Mouse (Mus musculus) spleen, postnatal 36 days (tissue): ENCODE measurements around the gene Gm20388.
A peak's percentile ranks its signal among the peaks of the same experiment; 100 is the strongest.

Experiments
- DNase-seq, 2 experiments: peaks; one replicate each; pipeline ENCODE4 v3.0.0; 2022; ENCODE audit warnings: low spot score in 2 of 2, mixed read lengths in 1 of 2

The Gm20388 gene

GRCm38 (mm10) chr8:122198378-122199025 is 2287.9 kb downstream of the Gm20388 start:
- DNase-seq: no peak

DNA sequence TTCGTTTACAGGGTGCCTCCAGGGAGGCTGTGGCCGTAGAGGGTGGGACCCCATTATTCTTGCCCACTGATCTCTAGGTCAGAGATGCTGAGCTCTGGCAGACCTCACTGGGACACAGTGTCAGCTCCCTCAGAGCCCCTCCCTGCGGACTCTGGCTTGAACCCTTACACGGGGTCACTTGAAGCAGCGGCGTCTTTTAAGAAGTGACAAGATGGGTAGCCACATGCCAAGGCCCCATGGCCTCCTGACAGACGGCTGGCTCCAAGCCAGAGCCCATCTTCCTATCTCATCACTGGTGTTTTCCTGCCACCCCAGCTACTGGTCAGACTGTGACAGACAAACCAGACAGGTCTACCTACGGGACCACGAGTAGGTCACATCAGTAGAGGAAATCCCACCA is 2288.6 kb downstream of the Gm20388 start:
- no peak for DNase-seq

DNA sequence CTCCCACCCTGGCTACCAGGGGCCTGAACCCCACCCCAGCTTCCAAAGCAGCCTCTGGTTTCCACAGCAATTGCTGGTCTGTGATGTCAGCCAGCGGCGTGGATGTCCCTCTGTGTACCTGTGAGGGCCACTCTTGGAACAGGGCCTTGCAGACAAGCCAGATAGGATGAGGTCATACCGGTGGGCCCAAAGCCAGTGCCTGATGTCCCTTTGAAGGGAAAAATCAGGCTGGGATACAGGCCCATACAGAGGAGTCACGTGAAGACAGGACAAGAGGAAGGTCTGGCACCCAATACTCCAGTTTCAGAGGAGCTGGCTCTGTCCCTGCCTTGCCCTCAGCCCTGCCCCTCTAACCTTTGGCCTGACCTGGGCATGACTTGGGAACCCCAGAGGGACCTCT is 2289.2 kb downstream of the Gm20388 start:
- DNase-seq: no peak

GRCm38 (mm10) chr8:122211591-122211990 is 2300.9 kb downstream of the Gm20388 start:
- DNase-seq: no peak

GRCm38 (mm10) chr8:122215630-122216029 is 2305.0 kb downstream of the Gm20388 start:
- DNase-seq: no peak

DNA sequence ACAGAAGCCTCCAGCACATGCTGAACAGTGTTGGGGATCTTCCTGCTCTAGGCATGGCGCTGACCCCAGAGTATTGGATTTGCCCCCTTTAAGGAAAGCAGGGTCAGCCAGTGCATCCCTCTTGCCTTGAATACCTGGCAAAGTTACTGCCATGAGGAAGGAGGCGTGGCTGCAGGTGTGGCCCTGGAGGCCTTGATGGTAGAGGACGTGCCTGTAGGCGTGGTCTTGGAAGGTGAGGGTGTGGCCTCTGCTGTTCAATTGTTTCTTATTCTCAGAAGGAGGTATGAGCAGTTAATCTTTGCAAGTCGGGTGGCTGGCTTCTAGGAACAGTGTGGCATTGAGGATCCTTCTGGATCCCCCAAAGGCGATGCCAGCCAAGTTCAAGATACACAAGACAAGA is 2305.8 kb downstream of the Gm20388 start:
- DNase-seq: no peak

DNA sequence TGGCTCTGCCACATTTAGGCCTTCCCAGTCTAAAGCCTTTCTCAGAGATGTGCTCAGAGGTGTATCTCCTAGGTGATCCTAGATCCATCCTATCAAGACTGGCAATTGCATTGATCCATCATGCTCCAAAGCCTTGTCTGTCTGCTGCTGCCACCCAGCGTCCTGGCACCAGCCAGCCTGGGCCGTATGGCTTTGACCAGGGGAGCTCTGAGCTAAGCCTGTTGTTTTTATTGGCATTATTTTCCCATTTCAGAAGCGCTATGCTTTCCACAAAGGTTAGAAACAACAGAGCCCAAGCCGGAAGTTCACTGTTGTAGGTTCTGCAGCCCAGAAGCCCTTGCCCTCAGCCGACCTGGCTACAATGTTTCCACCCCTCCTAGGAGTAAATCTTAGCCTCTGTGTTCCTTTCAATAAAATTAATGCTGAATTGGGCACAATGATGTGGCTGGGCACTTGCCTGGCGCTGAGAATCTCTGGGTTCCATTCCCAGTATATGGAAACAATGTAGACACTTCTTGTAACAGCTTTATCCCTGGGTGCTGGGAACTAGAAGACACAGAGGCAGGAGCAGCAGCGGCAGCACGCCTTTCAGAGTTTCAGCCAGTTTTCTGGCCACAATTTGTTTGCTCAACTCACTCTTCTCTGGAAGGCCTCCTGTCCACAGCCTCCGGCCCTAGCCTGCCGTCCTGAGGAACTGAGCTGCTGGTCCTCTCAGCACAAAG is 2307.0 kb downstream of the Gm20388 start:
- no peak for DNase-seq

DNA sequence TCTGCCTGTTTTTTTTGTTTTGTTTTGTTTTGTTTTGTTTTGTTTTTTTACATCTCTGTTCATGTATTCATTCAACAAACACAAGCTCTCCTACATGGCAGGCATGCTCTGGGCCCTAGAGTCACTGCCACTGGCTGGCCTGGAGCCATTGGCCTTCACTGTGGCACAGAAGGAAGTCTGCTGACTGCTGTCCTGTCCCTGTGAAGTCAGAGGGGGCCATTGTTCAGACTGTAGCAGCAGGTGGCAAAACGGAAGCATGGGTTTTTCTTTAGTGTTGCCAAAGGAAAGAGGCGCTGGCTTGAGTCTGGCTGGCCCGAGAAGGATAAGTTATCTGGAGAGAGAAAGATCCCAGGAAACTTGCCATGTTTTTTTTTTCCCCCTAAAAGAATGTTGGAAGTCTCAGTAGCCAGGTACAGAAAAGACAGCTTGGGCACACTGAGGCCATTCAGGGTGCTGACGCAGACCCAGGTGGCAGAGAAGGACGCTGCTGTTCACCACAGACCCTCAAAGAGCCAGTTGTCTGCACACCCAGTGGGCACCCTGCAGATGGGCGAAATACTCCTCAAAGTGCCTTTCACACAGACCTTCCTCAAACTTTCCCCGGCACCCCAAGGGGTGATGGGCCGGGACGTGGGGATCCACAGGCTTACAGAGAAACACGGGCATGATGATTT is 2313.5 kb downstream of the Gm20388 start:
- no peak for DNase-seq

GRCm38 (mm10) chr8:122224650-122225022 is 2314.0 kb downstream of the Gm20388 start:
- DNase-seq: no peak

- DNase-seq: no peak
Measured at GRCm38 (mm10) chr8:122225446-122225845, 2314.8 kb downstream of the Gm20388 start.

GRCm38 (mm10) chr8:122227345-122227744 is 2316.7 kb downstream of the Gm20388 start:
- DNase-seq: no peak

DNA sequence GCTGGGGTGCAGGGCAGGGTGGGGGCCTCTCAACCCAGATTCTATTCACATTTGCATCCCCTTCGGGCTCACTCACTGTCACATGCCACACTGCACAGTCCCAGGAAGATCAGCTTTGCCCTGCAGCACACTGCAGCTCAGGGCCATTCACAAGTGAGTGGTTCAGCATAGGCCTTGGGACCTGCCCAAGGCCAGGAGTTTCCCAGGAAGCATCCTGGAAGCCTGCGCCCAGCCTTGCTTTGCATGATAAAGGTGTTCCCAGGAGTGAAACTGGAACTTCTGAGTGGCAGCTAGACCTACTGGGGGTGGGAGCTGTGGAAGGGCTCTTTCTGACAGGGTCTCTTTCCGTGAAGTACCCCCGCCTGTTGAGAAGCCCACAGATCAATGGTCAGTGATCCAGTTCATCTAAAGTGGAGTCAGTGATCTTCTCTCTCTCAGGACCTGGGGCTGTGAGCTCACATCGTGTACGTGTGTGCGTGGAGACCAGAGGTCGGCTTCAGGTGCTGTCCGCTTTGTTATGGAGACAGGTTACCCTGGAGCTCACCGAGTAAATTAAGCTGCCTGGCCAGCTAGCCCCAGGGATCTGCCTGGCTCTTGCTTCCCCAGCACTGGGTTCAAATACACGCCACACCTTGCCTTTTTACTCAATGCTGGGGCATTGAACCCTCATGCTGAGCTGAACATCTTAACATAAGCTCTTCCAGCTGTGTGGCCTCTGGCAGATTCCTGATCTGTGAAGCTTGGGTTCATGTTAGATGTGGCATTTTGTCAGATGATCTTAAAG is 2318.3 kb downstream of the Gm20388 start:
- no peak for DNase-seq

- DNase-seq: no peak
Measured at GRCm38 (mm10) chr8:122229819-122230711, 2319.4 kb downstream of the Gm20388 start.

GRCm38 (mm10) chr8:122230712-122231337 is 2320.2 kb downstream of the Gm20388 start:
- peak in 1 of 2 experiments; percentile 5 for DNase-seq

- no peak for DNase-seq
Measured at GRCm38 (mm10) chr8:122234055-122234454, 2323.4 kb downstream of the Gm20388 start.

GRCm38 (mm10) chr8:122236521-122236920 is 2325.9 kb downstream of the Gm20388 start:
- DNase-seq: no peak

- DNase-seq: no peak
Measured at GRCm38 (mm10) chr8:122238225-122238624, 2327.6 kb downstream of the Gm20388 start.

DNA sequence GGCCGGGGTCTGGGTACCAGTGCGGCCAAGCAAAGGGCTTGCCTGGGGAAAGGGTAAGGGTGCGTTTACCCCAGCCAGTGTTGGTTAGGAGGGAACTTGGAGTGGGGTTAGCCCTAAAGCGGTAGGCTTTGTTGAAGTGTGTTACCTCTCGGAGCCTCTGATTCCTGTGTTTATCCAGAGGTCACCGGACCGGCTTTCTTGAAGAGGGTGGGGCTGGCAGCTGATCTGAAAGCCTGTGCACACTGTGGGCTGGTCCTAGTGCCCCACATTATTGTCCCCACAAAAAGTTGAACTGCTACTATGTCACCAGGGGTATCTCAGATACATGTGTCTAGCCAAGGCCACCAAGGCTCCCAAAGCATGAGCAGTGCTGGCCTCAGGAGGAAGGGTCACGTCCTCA is 2328.1 kb downstream of the Gm20388 start:
- DNase-seq: no peak

- no peak for DNase-seq
Measured at GRCm38 (mm10) chr8:122240241-122241026, 2329.8 kb downstream of the Gm20388 start.

- DNase-seq: no peak
Measured at GRCm38 (mm10) chr8:122243310-122243709, 2332.7 kb downstream of the Gm20388 start.
